Mouse (Mus musculus) 3134 (cell line): ENCODE results near the gene Lrguk.

ENCODE experiments used
- DNase-seq: peaks from one replicate; pipeline ENCODE4 v3.0.0-alpha.2; 2011; ENCODE audit warnings: low spot score; ENCODE audit not compliant: insufficient read length; ENCODE audit errors: extremely low read depth

Gene Lrguk

GRCm38 (mm10) chr6:34138366-34138765, 109.1 kb downstream of the Lrguk start:
- DNase-seq = no peak

GRCm38 (mm10) chr6:34142931-34143330, 113.7 kb downstream of the Lrguk start:
- no peak for DNase-seq

GRCm38 (mm10) chr6:34146042-34146441, 116.8 kb downstream of the Lrguk start:
- DNase-seq = no peak

DNA sequence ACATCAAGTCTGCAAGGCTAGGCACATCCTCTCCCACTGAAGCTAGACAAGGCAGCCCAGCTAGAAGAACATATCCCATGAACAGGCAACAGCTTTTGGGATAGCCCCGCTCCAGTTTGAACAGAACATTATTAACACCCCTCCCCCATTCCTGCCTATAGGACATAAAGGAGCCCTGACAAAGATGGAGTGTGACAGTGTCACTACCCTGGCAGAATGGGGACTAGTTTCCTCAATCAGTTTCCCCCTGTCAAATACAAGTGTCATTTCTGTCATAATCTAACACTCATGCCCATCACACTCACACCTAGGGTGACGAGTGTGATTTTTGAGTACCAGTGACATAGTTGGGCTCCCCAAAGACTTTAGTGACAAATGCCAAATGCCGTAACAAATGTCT, 118.8 kb downstream of the Lrguk start:
- no peak for DNase-seq

DNA sequence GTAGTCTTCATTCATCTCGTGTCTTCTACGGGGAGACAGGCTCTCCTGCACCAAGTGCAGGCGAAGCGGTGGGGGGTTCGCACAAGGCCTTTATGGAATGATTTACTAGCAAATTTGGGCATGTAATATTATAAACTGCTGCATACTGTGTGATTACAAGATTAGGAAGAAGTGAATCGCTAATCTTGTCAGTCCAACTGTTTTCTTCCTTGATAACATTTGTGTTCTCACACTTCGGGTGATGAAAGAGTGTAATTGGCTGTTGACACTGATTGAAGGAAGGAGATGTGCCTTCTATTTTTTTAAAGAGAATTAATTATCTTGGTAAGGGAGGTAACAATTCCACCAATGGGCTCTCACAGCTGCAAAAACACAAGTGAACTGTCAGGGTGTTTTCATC, 119.4 kb downstream of the Lrguk start:
- no peak for DNase-seq

GRCm38 (mm10) chr6:34149066-34149465, 119.8 kb downstream of the Lrguk start:
- DNase-seq = no peak

DNA sequence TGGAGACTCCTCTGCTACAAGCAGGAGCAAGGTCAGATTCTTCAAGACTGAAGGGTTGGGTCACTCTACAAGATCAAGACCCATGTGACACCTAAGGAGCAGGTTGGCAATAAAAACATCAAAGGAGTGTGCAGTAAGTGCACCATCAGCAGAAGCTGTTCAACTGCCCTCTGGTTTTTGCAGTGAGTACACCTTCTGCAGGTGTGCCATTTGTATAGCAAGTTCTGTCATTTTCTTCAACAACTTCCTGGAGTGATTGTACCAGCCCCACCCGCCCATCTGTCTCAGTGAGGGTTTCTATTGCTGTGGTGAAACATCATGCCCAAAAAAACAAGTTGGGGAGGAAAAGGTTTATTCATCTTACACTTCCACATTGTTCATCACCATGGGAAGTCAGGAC, 120.6 kb downstream of the Lrguk start:
- no peak for DNase-seq

- DNase-seq = no peak
Observed at GRCm38 (mm10) chr6:34153069-34154052, 124.1 kb downstream of the Lrguk start.

DNA sequence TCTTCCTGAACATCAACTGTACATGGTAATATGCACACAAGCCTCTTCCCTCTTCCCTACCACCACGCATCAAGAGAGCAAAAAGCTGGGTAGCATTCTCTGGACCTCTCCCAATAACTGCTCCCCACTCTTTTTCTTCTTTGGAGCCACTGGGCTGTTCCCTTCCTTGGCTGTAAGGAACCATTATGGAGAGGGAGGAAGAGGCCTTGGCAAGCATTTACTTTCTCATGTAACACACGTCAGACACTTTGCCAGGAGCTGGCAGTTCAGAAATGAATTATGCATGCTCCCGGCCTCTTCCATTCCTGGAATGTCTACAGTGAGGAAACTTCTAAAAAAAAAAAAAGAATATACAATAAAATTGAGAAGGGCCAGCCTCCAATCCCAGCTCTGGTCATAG, 125.0 kb downstream of the Lrguk start:
- DNase-seq = no peak

DNA sequence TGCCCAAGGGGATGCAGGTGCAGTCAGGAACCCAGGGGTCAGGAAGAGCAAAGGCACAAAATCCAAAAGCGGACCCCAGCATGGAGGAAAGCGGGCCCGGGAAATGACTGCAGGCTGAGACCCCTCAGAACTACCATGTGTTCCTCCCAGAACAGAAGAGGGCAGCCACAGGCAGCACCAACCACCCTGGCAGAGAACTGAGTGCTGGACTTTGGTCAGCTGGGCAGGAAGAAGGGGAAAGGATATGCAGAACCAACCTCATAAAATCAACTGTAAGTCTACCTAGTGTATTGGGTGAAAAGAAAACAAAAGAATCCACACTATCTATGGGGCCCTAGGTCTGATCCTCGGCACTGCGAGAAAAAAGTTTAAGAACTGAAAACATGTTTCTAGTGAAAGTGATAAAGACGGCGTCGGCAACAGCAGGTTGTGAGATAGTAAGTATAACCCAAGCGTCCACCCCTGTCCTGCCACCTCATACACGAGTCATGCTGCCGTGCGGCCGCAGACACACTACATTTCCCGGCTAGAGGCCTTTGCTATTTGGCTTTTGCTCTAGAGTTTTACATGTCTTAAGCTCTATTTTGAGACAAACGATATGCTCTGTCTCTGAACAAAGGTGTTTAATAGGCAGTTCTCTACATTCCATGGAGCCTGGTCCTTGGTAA, 126.0 kb downstream of the Lrguk start:
- no peak for DNase-seq

DNA sequence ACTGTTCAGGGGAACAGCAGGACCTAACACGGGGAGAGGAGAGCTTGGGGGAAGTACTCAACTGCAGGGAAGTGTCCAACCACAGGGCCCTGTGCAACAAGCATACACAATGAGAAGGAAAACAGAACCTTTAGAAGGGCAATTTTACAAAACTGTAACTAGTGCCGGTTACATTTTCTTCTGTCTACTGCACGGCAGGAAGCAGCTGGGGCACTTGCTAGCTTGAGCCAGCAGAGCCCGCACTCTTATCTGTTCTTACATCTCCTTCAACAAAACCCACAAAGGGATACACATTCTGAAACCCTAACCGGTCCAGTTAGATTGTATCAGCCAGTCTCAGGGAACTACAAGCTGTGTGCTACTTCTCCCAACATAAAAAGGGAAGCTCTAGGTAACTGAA, 126.8 kb downstream of the Lrguk start:
- no peak for DNase-seq

GRCm38 (mm10) chr6:34156841-34157748, 127.8 kb downstream of the Lrguk start:
- DNase-seq = no peak

DNA sequence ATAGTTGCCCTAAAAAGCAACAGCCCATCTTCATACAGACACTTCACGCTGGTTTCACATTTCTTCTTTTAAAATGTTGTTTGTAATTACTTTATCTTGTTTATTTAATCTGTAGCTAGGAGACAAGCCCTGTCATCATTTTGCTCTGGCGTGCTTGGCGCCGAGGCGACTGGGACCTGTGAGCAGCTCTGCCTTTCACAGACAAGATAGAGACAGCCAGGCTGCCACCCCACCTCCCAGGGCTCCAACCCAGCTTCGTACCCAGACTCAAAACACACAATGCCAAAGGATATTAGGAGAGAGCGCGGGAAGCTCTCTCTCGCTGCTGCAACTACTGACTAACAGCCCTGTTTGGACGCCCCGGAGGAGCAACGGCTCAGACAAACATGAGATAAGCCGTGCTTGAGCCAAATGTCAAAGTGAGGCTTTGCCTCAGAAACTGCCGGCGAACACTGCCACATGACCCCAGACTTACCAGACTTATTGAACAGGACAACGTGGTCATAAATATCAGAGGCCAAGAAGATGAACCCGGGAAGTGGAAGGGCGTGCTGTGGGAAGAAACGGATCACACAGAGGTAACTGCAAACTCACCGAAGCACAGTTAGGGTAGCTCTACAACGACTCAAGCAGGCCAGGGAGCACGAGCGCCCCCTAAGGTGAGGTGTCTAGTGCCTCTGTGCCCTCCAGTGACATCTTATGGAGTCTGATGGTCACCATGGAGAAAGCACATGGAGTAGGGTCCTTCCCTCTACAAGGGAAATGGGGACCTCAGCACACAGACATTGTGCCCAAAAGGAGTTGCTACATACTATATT, 131.0 kb downstream of the Lrguk start:
- no peak for DNase-seq

GRCm38 (mm10) chr6:34160816-34161310, 131.6 kb downstream of the Lrguk start:
- DNase-seq = no peak

GRCm38 (mm10) chr6:34161511-34161910, 132.3 kb downstream of the Lrguk start:
- no peak for DNase-seq

DNA sequence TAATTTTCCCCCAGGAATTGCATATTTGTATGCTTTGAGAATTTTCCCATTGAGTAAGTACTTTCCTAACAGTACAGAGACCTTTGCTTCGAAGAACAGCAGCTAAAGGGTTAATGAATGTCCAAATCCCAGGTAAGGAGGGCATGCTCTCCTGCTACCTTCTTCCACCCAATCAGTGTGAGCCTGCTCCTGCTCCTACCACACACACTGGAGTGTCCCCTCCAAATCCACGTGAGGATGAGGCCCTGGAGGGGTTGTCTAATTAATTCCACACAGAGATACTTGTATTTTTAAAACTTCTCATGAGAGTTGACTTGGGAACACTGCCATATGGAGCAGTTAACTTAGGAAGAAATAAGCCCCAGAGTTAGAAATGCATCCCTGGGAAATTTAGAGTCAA, 133.4 kb downstream of the Lrguk start:
- DNase-seq = no peak

DNA sequence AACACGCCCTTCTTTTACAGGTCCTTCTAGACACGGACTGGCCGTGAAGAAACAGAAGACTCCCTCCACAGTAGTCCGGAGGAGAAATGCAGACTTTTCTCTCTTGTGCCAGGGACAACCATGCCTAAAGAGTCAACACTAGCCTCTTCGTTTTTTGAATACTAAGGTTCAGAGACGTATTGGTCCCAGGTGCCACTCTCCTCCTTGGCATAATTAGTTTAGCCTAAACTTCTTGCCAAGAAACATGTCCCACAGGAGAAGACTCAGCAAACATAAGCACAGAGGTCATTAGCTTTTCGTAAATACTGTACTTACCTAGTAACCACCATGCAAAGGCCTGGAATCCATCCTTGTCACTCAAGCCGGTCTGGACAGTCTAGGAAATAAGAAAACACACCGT, 133.8 kb downstream of the Lrguk start:
- no peak for DNase-seq

DNA sequence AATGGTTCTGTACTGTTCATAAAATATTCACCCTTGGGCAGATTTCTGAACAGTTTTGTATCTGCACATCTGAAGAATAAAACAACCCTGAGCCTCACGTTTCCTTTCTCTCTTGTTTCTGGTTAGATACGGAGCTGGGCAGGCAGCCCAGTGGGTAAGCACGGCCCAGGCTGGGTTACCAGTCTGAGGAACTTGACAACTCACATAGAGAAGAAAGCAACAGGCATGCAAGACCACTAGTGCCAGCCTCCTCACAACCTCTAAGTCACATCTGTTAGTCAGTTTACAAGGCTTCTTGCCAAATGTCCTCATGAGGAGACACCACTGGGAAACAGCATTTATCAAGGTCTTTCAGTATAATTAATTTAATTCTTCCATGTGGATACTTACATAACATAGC, 139.6 kb downstream of the Lrguk start:
- no peak for DNase-seq

DNA sequence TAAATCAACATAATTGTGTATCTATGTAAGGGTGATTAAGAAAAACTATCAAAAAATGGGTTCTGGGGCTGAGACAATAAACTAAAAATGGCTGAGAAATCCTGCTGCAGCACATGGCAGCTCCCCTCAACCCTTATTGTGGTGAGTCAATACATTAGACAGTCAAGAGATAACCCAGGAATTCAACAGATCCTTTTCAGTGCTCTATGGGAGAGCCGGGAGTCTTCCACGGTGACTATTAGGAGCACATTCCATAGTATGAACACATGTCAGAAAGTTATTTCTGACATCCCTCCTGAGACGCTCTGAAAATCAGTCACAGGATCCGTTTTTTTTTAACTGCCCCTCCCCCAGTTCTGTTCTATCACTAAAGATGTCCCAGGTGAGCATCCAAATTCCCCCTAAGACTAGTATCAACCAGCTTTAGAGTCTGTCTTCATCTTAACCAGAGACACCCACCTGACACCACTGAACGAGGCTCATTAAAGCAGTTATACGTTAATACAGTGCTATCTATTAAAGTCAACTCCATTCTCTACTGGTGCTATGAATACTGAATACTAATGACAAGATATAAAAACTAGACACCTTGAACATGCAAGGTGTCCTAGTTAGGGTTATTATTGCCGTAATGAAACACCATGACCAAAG, 141.7 kb downstream of the Lrguk start:
- DNase-seq = no peak
